Mouse (Mus musculus) megakaryocyte, embryonic 14.5 days (primary cell): ENCODE data around the gene Smagp.

ENCODE experiments used
- FLI1 ChIP-seq: IDR thresholded peaks from 2 replicates; pipeline ENCODE4 v1.6.1; 2012; ENCODE audit warnings: low read length, inconsistent platforms, mixed read lengths
- GATA1 ChIP-seq: IDR thresholded peaks from 3 replicates; pipeline ENCODE4 v1.6.1; 2012; ENCODE audit warnings: mixed read lengths, low read length, inconsistent platforms, borderline replicate concordance

- no peak for TF ChIP-seq GATA1
- TF ChIP-seq FLI1, result no peak
These were observed 62.8 kb downstream of the Smagp start for GRCm38 (mm10) chr15:100573946-100574345.
